Mouse (Mus musculus): ENCODE results near the gene Mtx1.
A peak's percentile ranks its signal among the peaks of the same experiment; 100 is the strongest.
"Not testable (repeated sequence)": the region's sequence is repeated elsewhere in the genome, so short reads cannot be mapped to it uniquely, and the experiment has no call there.

The Mtx1 gene

GRCm38 (mm10) chr3:89242331-89242895 lies 15.5 kb upstream of the Mtx1 start:
- no peak for DNase-seq (ENCODE audit: low spot score)

GRCm38 (mm10) chr3:89238494-89238893 lies 11.6 kb upstream of the Mtx1 start:
- no peak for DNase-seq (ENCODE audit: low spot score)

- DNase-seq (ENCODE audit: low spot score) = no peak
These were observed 10.8 kb upstream of the Mtx1 start for GRCm38 (mm10) chr3:89237682-89238081.

- no peak for DNase-seq (ENCODE audit: low spot score)
These were observed 9.6 kb upstream of the Mtx1 start for GRCm38 (mm10) chr3:89236516-89236915.

GRCm38 (mm10) chr3:89233562-89234110 lies 6.7 kb upstream of the Mtx1 start:
- no peak for DNase-seq (ENCODE audit: low spot score)

GRCm38 (mm10) chr3:89232614-89233013 lies 5.7 kb upstream of the Mtx1 start:
- DNase-seq (ENCODE audit: low spot score) = no peak

- DNase-seq (ENCODE audit: low spot score) = no peak
These were observed 4.9 kb upstream of the Mtx1 start for GRCm38 (mm10) chr3:89231772-89232275.

- DNase-seq (ENCODE audit: low spot score) = no peak
These were observed 4.5 kb upstream of the Mtx1 start for GRCm38 (mm10) chr3:89231345-89231744.

- no peak for DNase-seq (ENCODE audit: low spot score)
These were observed 3.7 kb upstream of the Mtx1 start for GRCm38 (mm10) chr3:89230561-89230960.

- no peak for DNase-seq (ENCODE audit: low spot score)
These were observed 2.4 kb upstream of the Mtx1 start for GRCm38 (mm10) chr3:89229276-89229675.

- DNase-seq (ENCODE audit: low spot score) = no peak
These were observed 1.9 kb upstream of the Mtx1 start, which contains the start of gene Muc1 for GRCm38 (mm10) chr3:89228836-89229235. Gene Muc1 (plus strand): TSS chr3:89229057.

GRCm38 (mm10) chr3:89228180-89228549 lies 1.3 kb upstream of the Mtx1 start:
- DNase-seq (ENCODE audit: low spot score) = peak; percentile 78

- peak; percentile 84 for DNase-seq (ENCODE audit: low spot score)
These were observed 655 bp upstream of the Mtx1 start for GRCm38 (mm10) chr3:89227307-89228179.

- no peak for DNase-seq (ENCODE audit: low spot score)
These were observed 527 bp downstream of the Mtx1 start for GRCm38 (mm10) chr3:89226361-89226760.

GRCm38 (mm10) chr3:89225918-89226317 lies 970 bp downstream of the Mtx1 start:
- no peak for DNase-seq (ENCODE audit: low spot score)

GRCm38 (mm10) chr3:89225321-89225815 lies 1.5 kb downstream of the Mtx1 start:
- DNase-seq (ENCODE audit: low spot score) = no peak

GRCm38 (mm10) chr3:89224796-89225195 lies 2.1 kb downstream of the Mtx1 start:
- no peak for DNase-seq (ENCODE audit: low spot score)

- no peak for DNase-seq (ENCODE audit: low spot score)
These were observed 5.7 kb downstream of the Mtx1 start for GRCm38 (mm10) chr3:89221167-89221566.

- no peak for DNase-seq (ENCODE audit: low spot score)
These were observed 7.3 kb downstream of the Mtx1 start for GRCm38 (mm10) chr3:89219546-89219945.

- no peak for DNase-seq (ENCODE audit: low spot score)
These were observed 8.6 kb downstream of the Mtx1 start for GRCm38 (mm10) chr3:89218271-89218670.

GRCm38 (mm10) chr3:89216407-89216806 lies 10.5 kb downstream of the Mtx1 start:
- DNase-seq (ENCODE audit: low spot score) = not testable (repeated sequence)

- peak; percentile 84 for DNase-seq (ENCODE audit: low spot score)
These were observed 11.0 kb downstream of the Mtx1 start for GRCm38 (mm10) chr3:89215853-89216252.
